Mouse (Mus musculus): Measurements from ENCODE around the gene Ran. TPM values are rescaled to one million over a fixed set of nuclear protein-coding genes. Genes with fewer than 3 reads are reported as not detected.
"Not testable (repeated sequence)": the region's sequence is repeated elsewhere in the genome, so short reads cannot be mapped to it uniquely, and the experiment has no call there.

Ran gene
- polyA plus RNA-seq (2015; fragmentation: Nextera tagmentation; extraction: Ambion mirVana) = 183 and 206 TPM in 2 replicates

- H3K27ac ChIP-seq (ENCODE audit: low read depth) = peak within 1 kb of the TSS; percentile 93
- 1% methylated on average over 40 of the region's 102 CpGs for WGBS (ENCODE audit: insufficient replicate concordance)
- peak within 1 kb of the TSS; percentile 94 for H3K9ac ChIP-seq (replicated peaks)
- H3K36me3 ChIP-seq (replicated peaks; ENCODE audit: insufficient read depth, low read length) = peaks cover 13% of the 10 kb centered on the region
- H3K4me2 ChIP-seq (ENCODE audit: low read depth, low read length) = peak within 1 kb of the TSS; percentile 90
- peak within 1 kb of the TSS; percentile 98 for H3K4me3 ChIP-seq (ENCODE audit: low read depth, low read length)
- peaks cover 17% of the 10 kb centered on the region for H3K4me1 ChIP-seq (ENCODE audit: insufficient read depth)
- H3K27me3 ChIP-seq (ENCODE audit: insufficient read depth, low read length) = no peaks in the 10 kb centered on the region
- DNase-seq = peak; percentile 97
- no peaks in the 10 kb centered on the region for H3K9me3 ChIP-seq (ENCODE audit: low read length)
- TF ChIP-seq EP300 (IDR thresholded peaks at IDR 0.05; ENCODE audit: low read depth) (no peak), CTCF (IDR thresholded peaks at IDR 0.05; ENCODE audit: low read depth) (no peak)
- ATAC-seq = peak; percentile 94
Observed at GRCm38 (mm10) chr5:129019497-129020299, at the start of gene Ran. Gene Ran, plus strand, starts transcription at chr5:129020069.

GRCm38 (mm10) chr5:128970878-128971277, 49.0 kb upstream of the Ran start:
- no peak for DNase-seq
- WGBS (ENCODE audit: insufficient replicate concordance) = 59% methylated on average over 10 of the region's 10 CpGs
- Histone ChIP-seq H3K4me1 (ENCODE audit: insufficient read depth) (no peaks in the 10 kb centered on the region), H3K4me3 (ENCODE audit: low read depth, low read length) (no peak overlapping the region), H3K4me2 (ENCODE audit: low read depth, low read length) (no peak overlapping the region), H3K27me3 (ENCODE audit: insufficient read depth, low read length) (no peaks in the 10 kb centered on the region), H3K9me3 (ENCODE audit: low read length) (peaks cover 3% of the 10 kb centered on the region; the same call in 1 of the 2 replicates), H3K9ac (replicated peaks) (no peak overlapping the region), H3K36me3 (replicated peaks; ENCODE audit: insufficient read depth, low read length) (no peaks in the 10 kb centered on the region), H3K27ac (ENCODE audit: low read depth) (no peak overlapping the region)
- ATAC-seq = no peak
- no peak for TF ChIP-seq EP300 (IDR thresholded peaks at IDR 0.05; ENCODE audit: low read depth)
- no peak for TF ChIP-seq CTCF (IDR thresholded peaks at IDR 0.05; ENCODE audit: low read depth)

GRCm38 (mm10) chr5:128971298-128971697, 48.6 kb upstream of the Ran start:
- H3K9me3 ChIP-seq (ENCODE audit: low read length) = peaks cover 3% of the 10 kb centered on the region; the same call in 1 of the 2 replicates
- ATAC-seq (no peak), DNase-seq (peak; percentile 71)
- whole genome bisulfite sequencing (ENCODE audit: insufficient replicate concordance) = 19% methylated on average over 14 of the region's 14 CpGs
- no peaks in the 10 kb centered on the region for H3K27me3 ChIP-seq (ENCODE audit: insufficient read depth, low read length)
- no peak overlapping the region for H3K4me2 ChIP-seq (ENCODE audit: low read depth, low read length)
- H3K27ac ChIP-seq (ENCODE audit: low read depth) = no peak overlapping the region
- H3K4me3 ChIP-seq (ENCODE audit: low read depth, low read length) = no peak overlapping the region
- TF ChIP-seq EP300 (IDR thresholded peaks at IDR 0.05; ENCODE audit: low read depth) (no peak), CTCF (IDR thresholded peaks at IDR 0.05; ENCODE audit: low read depth) (peak; percentile 78)
- H3K9ac ChIP-seq (replicated peaks) = no peak overlapping the region
- no peaks in the 10 kb centered on the region for H3K4me1 ChIP-seq (ENCODE audit: insufficient read depth)
- no peaks in the 10 kb centered on the region for H3K36me3 ChIP-seq (replicated peaks; ENCODE audit: insufficient read depth, low read length)

- no peak for ATAC-seq
- H3K27me3 ChIP-seq (ENCODE audit: insufficient read depth, low read length) = no peaks in the 10 kb centered on the region
- peak; percentile 56 for TF ChIP-seq CTCF (IDR thresholded peaks at IDR 0.05; ENCODE audit: low read depth)
- no peak for TF ChIP-seq EP300 (IDR thresholded peaks at IDR 0.05; ENCODE audit: low read depth)
- H3K4me2 ChIP-seq (ENCODE audit: low read depth, low read length) = no peak overlapping the region
- H3K36me3 ChIP-seq (replicated peaks; ENCODE audit: insufficient read depth, low read length) = no peaks in the 10 kb centered on the region
- 0 out of 2 replicates have a peak, but pooled peaks cover 4% of the 10 kb centered on the region for H3K9me3 ChIP-seq (ENCODE audit: low read length)
- no peak overlapping the region for H3K9ac ChIP-seq (replicated peaks)
- H3K4me1 ChIP-seq (ENCODE audit: insufficient read depth) = no peaks in the 10 kb centered on the region
- peak; percentile 35 for DNase-seq
- no peak overlapping the region for H3K27ac ChIP-seq (ENCODE audit: low read depth)
- no peak overlapping the region for H3K4me3 ChIP-seq (ENCODE audit: low read depth, low read length)
- WGBS (ENCODE audit: insufficient replicate concordance) = 33% methylated on average over 4 of the region's 4 CpGs
Observed at GRCm38 (mm10) chr5:128976266-128976665, 43.6 kb upstream of the Ran start.

GRCm38 (mm10) chr5:128977466-128977865, 42.4 kb upstream of the Ran start:
- not testable (repeated sequence) for H3K9ac ChIP-seq (replicated peaks); H3K4me1 ChIP-seq (ENCODE audit: insufficient read depth); H3K4me3 ChIP-seq (ENCODE audit: low read depth, low read length); H3K27ac ChIP-seq (ENCODE audit: low read depth); H3K9me3 ChIP-seq (ENCODE audit: low read length); ATAC-seq; DNase-seq; H3K4me2 ChIP-seq (ENCODE audit: low read depth, low read length); H3K27me3 ChIP-seq (ENCODE audit: insufficient read depth, low read length); H3K36me3 ChIP-seq (replicated peaks; ENCODE audit: insufficient read depth, low read length)
- 63% methylated on average over 1 of the region's 1 CpGs for WGBS (ENCODE audit: insufficient replicate concordance)

- no peak for ATAC-seq
- H3K27me3 ChIP-seq (ENCODE audit: insufficient read depth, low read length) = no peaks in the 10 kb centered on the region
- 93% methylated on average over 7 of the region's 7 CpGs for WGBS (ENCODE audit: insufficient replicate concordance)
Observed at GRCm38 (mm10) chr5:128978957-128979356, 40.9 kb upstream of the Ran start.

More at GRCm38 (mm10) chr5:128978957-128979356, 40.9 kb upstream of the Ran start:
- H3K36me3 ChIP-seq (replicated peaks; ENCODE audit: insufficient read depth, low read length) = no peaks in the 10 kb centered on the region
- no peak overlapping the region for H3K27ac ChIP-seq (ENCODE audit: low read depth)
- H3K9ac ChIP-seq (replicated peaks) = no peak overlapping the region
- DNase-seq = no peak
- H3K4me1 ChIP-seq (ENCODE audit: insufficient read depth) = no peaks in the 10 kb centered on the region
- no peak overlapping the region for H3K4me2 ChIP-seq (ENCODE audit: low read depth, low read length)
- H3K9me3 ChIP-seq (ENCODE audit: low read length) = 0 out of 2 replicates have a peak, but pooled peaks cover 4% of the 10 kb centered on the region
- no peak for TF ChIP-seq EP300 (IDR thresholded peaks at IDR 0.05; ENCODE audit: low read depth)
- TF ChIP-seq CTCF (IDR thresholded peaks at IDR 0.05; ENCODE audit: low read depth) = peak; percentile 35; the same call in 1 of the 2 replicates
- H3K4me3 ChIP-seq (ENCODE audit: low read depth, low read length) = no peak overlapping the region

Measured in liver, postnatal 0 days (tissue).